Mouse (Mus musculus) spleen, adult 12 weeks (tissue): ENCODE data around the gene Ripor2.
"Not testable (repeated sequence)": the region's sequence is repeated elsewhere in the genome, so short reads cannot be mapped to it uniquely, and the experiment has no call there.

ENCODE experiments used
- DNase-seq: peaks from one replicate; pipeline ENCODE4 v3.0.0; 2022; ENCODE audit warnings: low spot score

Gene Ripor2

GRCm38 (mm10) chr13:24771482-24771881 lies 189.5 kb downstream of the Ripor2 start:
- not testable (repeated sequence) for DNase-seq

DNA sequence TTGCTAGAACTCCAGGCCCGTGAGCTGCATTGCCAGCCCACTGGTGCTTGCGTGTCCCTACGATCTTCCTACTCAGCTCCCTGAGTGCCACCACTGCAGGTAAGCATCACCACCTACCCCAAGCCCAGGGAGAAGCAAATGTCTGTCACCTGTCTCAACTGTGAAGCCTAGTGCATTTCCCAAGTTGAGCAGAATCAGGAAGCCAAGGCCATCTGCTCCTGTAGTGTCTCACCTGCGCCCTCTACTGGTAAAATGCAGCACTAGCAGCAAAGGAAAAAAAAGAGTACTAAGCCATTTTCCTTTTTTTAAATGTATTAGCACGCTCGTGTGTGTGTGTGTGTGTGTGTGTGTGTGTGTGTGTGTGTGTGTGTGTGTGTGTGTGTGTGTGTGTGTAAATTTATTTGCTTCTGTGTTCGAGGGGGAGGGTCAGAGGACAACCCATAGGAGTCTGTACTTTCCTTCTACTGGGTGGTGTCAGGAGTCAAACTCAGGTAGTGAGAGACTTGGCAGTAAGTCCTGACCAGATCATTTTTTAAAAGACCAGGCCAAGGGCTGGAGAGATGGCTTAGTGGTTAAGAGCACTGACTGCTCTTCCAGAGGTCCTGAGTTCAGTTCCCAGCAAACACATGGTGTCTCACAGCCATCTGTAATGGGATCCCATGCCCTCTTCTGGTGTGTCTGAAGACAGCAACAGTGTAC lies 194.3 kb downstream of the Ripor2 start:
- DNase-seq, result peak; percentile 39

- DNase-seq, result no peak
Observed at GRCm38 (mm10) chr13:24778026-24778425, 196.0 kb downstream of the Ripor2 start.

- DNase-seq, result no peak
Observed at GRCm38 (mm10) chr13:24778706-24779380, 196.9 kb downstream of the Ripor2 start.

- DNase-seq, result no peak
Observed at GRCm38 (mm10) chr13:24781916-24782315, 199.9 kb downstream of the Ripor2 start.
